In the genomic region with DNA sequence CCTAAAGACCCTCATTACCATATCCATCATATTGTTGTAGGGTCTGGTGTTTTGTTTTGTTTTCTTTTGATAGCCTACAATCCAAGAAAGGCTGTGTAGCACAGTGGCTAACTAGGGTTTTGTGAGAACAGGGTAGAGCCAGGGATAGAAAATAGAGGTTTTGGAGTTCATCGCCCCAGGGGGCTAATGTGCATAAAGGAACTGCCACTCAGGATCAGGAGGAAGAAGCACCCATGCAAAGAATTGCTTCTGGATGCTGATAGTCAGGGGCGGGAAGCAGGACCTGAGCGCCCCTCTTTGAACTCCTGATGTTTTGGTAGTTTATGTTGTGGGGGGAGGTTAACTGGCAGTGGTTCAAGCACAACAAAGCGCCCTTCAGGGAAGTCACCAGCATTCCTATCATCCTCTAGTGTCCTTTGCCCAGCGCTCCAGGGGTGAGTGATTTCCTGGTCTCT, we compare ENCODE assay signal across 10 mouse cellular contexts.
DNase-seq lines count a peak whose midpoint lies in the region; ATAC-seq and TF ChIP-seq lines count a peak whose summit lies in the region.
"Had no signal": no experiment of that assay in that cellular context is flagged by ENCODE, and none has a peak within 500 bp of the region (broad histone marks: within the 10 kb centered on the region; RNA-seq: fewer than 3 reads in every experiment).

No protein-coding gene starts in this region.

- no peaks in the 10 kb centered on the region for H3K9me3 ChIP-seq in forebrain, embryonic 14.5 days (replicated peaks; ENCODE audit: control insufficient read depth, low read length)
- H3K9me3 ChIP-seq in kidney, postnatal 0 days (replicated peaks; ENCODE audit: low read length) = no peaks in the 10 kb centered on the region
- H3K9me3 ChIP-seq: hindbrain, embryonic 15.5 days had no signal

- no peak overlapping the region for H3K27ac ChIP-seq in forebrain, embryonic 14.5 days (ENCODE audit: low read depth, low read length)
- no peak overlapping the region for H3K27ac ChIP-seq in kidney, postnatal 0 days
- H3K27ac ChIP-seq: hindbrain, embryonic 15.5 days; liver, embryonic 14.5 days had no signal

- no peak overlapping the region for H3K4me2 ChIP-seq in forebrain, embryonic 14.5 days (ENCODE audit: low read length)
- H3K4me2 ChIP-seq in kidney, postnatal 0 days (ENCODE audit: low read length) = peak overlapping the region; percentile 15; the same call in 1 of the 2 replicates
- H3K4me2 ChIP-seq: hindbrain, embryonic 15.5 days had no signal

- no peaks in the 10 kb centered on the region for H3K36me3 ChIP-seq in forebrain, embryonic 14.5 days (ENCODE audit: control insufficient read depth, insufficient read depth, low read length)
- no peaks in the 10 kb centered on the region for H3K36me3 ChIP-seq in kidney, postnatal 0 days (ENCODE audit: insufficient read depth, low read length)
- H3K36me3 ChIP-seq: hindbrain, embryonic 15.5 days had no signal

- no peak overlapping the region for H3K9ac ChIP-seq in forebrain, embryonic 14.5 days (ENCODE audit: low read length)
- H3K9ac ChIP-seq in kidney, postnatal 0 days (ENCODE audit: low read depth, low read length) = no peak overlapping the region
- H3K9ac ChIP-seq: hindbrain, embryonic 15.5 days; liver, embryonic 14.5 days had no signal

- TF ChIP-seq POLR2A in lung, adult 2 months (IDR thresholded peaks at IDR 0.05; ENCODE audit: borderline replicate concordance, extremely low read depth, low read depth, low read length) = no peak

- ATAC-seq in forebrain, embryonic 14.5 days = peak; percentile 77
- peak; percentile 29; the same call in 1 of the 2 replicates for ATAC-seq in kidney, postnatal 0 days (replicated peaks; ENCODE audit: low FRiP score, low read depth)

- peak; percentile 23 for DNase-seq in lung, postnatal 10 days
- no peak for DNase-seq in lung, adult 2 months
- DNase-seq in forebrain, embryonic 14.5 days (ENCODE audit: low spot score) = peak; percentile 55
- DNase-seq in kidney, postnatal 0 days (ENCODE audit: low spot score) = peak; percentile 19
- peak; percentile 93 for DNase-seq in retina, postnatal 1 day
- DNase-seq in cerebellum, adult 8-10 months = no peak
- DNase-seq in adrenal gland, postnatal 14 days = no peak
- DNase-seq: thymus, adult 2 months had no signal

- 0 out of 2 replicates have a peak, but pooled peaks cover 7% of the 10 kb centered on the region for H3K27me3 ChIP-seq in forebrain, embryonic 14.5 days (replicated peaks; ENCODE audit: control insufficient read depth, insufficient read depth, low read length)
- no peaks in the 10 kb centered on the region for H3K27me3 ChIP-seq in kidney, postnatal 0 days (ENCODE audit: insufficient read depth, low read length)

- WGBS in lung, adult 2 months = 38% methylated on average over 5 of the region's 5 CpGs
- 10% methylated on average over 5 of the region's 5 CpGs for WGBS in forebrain, embryonic 14.5 days
- WGBS in kidney, postnatal 0 days = 26% methylated on average over 5 of the region's 5 CpGs

- no peaks in the 10 kb centered on the region; the same call in 1 of the 2 replicates for H3K4me1 ChIP-seq in lung, adult 2 months (ENCODE audit: control insufficient read depth, insufficient read depth, low read length)
- no peaks in the 10 kb centered on the region for H3K4me1 ChIP-seq in forebrain, embryonic 14.5 days (ENCODE audit: control insufficient read depth, insufficient read depth, low read length)
- H3K4me1 ChIP-seq in kidney, postnatal 0 days (replicated peaks; ENCODE audit: insufficient read depth, low read length) = peaks cover 5% of the 10 kb centered on the region; the same call in 1 of the 2 replicates
- H3K4me1 ChIP-seq: hindbrain, embryonic 15.5 days had no signal

- no peak for TF ChIP-seq CTCF in lung, adult 2 months (IDR thresholded peaks at IDR 0.05; ENCODE audit: insufficient read depth, low read length)
- no peak for TF ChIP-seq CTCF in kidney, postnatal 0 days (IDR thresholded peaks at IDR 0.05; ENCODE audit: low read depth)

- H3K4me3 ChIP-seq in lung, adult 2 months (replicated peaks; ENCODE audit: extremely low read depth, low read depth, low read length) = no peak overlapping the region
- no peak overlapping the region for H3K4me3 ChIP-seq in forebrain, embryonic 14.5 days (ENCODE audit: low read depth, low read length)
- H3K4me3 ChIP-seq in kidney, postnatal 0 days (replicated peaks; ENCODE audit: low read depth, low read length) = no peak overlapping the region
- H3K4me3 ChIP-seq: hindbrain, embryonic 15.5 days had no signal

Comparison
In these comparisons a context has a peak if more than half of its experiments do, and no peak if none do; other contexts are left out.
1. DNase-seq: peak in lung, postnatal 10 days (single experiment), forebrain, embryonic 14.5 days (single experiment), kidney, postnatal 0 days (single experiment) and retina, postnatal 1 day (single experiment); none in lung, adult 2 months (single experiment), cerebellum, adult 8-10 months (single experiment) and adrenal gland, postnatal 14 days (single experiment).